Mouse (Mus musculus) E14TG2a.4 (cell line): ENCODE measurements at regions not wholly inside any gene's neighbourhood (a gene's known extent, or its start where the extent isn't known, plus 50 kb on each side); places are given as distances from the start of the nearest gene placed in this dataset.

Experiments used
- H3K27me3 ChIP-seq: 2 replicates; pipeline ENCODE4 v1.6.1; 2014; ENCODE audit warnings: low read length, control low read depth; ENCODE audit not compliant: insufficient read depth
- H3K36me3 ChIP-seq: 2 replicates; pipeline ENCODE4 v1.6.1; 2014; ENCODE audit warnings: low read length, control low read depth; ENCODE audit not compliant: insufficient read depth
- H3K4me1 ChIP-seq: replicated peaks from 2 replicates; pipeline ENCODE4 v1.6.1; 2014; ENCODE audit warnings: low read depth, low read length, control low read depth
- H3K4me3 ChIP-seq: replicated peaks from 2 replicates; pipeline ENCODE4 v1.5.1; 2014; ENCODE audit warnings: mild to moderate bottlenecking, low read length
- H3K9me3 ChIP-seq: 2 replicates; pipeline ENCODE4 v1.6.1; 2014; ENCODE audit warnings: low read length, control low read depth
- CTCF ChIP-seq: conservative IDR thresholded peaks from 2 replicates; pipeline ENCODE4 v1.5.1; 2014; ENCODE audit warnings: low read length
- NANOG ChIP-seq: IDR thresholded peaks from 2 replicates; pipeline ENCODE4 v1.6.1; 2014; ENCODE audit warnings: borderline replicate concordance, low read length, mixed read lengths
- POU5F1 ChIP-seq: IDR thresholded peaks from 2 replicates; pipeline ENCODE4 v1.6.1; 2014; ENCODE audit warnings: low read length, borderline replicate concordance

DNA sequence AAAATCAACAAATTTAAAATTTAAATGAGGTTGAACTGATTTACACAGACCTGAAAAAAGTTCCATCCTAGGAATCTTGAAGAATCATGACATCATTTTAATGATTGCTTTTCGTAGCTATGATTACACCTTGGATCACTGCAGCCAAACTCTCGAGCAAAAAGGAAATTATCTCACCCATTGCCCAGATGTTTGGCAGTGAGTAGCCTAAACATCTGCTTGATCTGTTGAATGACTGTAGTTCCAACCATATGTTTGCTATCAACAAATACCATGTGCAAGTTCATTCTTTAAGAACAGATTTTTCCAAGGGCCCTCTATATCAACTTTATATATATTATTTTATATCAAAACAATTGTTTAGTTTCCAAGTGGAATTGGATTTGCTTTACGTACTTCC, 296.6 kb downstream of the Dmac1 start:
- no peaks in the 10 kb centered on the region for H3K36me3 ChIP-seq
- no peak for TF ChIP-seq NANOG
- no peak for TF ChIP-seq POU5F1
- no peak for TF ChIP-seq CTCF
- no peaks in the 10 kb centered on the region for H3K4me1 ChIP-seq

DNA sequence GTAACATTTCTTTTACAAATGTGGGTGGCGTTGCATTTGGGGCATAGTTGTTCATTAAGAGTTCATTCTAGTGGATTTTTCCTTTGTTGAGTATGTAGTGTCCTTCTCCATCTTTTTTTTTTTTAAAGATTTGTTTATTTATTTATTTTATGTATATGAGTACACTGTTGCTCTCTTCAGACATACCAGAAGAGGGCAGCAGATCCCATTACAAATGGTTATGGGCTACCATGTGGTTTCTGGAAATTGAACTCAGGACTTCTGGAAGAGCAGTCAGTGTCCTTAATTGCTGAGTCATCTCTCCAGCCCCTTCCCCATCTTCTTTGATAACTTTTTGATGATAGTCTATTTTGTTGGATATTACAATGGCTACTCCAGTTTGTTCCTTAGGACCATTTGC, 306.0 kb downstream of the Dmac1 start:
- TF ChIP-seq CTCF (peak; percentile 15; the same call in 1 of the 2 replicates), NANOG (no peak), POU5F1 (no peak)
- no peak overlapping the region for H3K4me3 ChIP-seq

More for the DNA sequence above, 296.6 kb downstream of the Dmac1 start:
- H3K4me3 ChIP-seq, result no peak overlapping the region
- no peaks in the 10 kb centered on the region for H3K9me3 ChIP-seq
- H3K27me3 ChIP-seq, result no peaks in the 10 kb centered on the region

More for the DNA sequence above, 306.0 kb downstream of the Dmac1 start:
- no peaks in the 10 kb centered on the region for H3K27me3 ChIP-seq
- H3K4me1 ChIP-seq, result no peaks in the 10 kb centered on the region
- no peaks in the 10 kb centered on the region for H3K9me3 ChIP-seq
- H3K36me3 ChIP-seq, result no peaks in the 10 kb centered on the region
